Mouse (Mus musculus): Measurements from ENCODE around the gene Hells.

The Hells gene

GRCm38 (mm10) chr19:38930788-38931565, at the start of gene Hells:
TSS of gene Hells (plus strand) at chr19:38930915.
- DNase-seq (ENCODE audit: low spot score), result peak; percentile 89

- no peak for DNase-seq (ENCODE audit: low spot score)
Observed at GRCm38 (mm10) chr19:38901146-38902135, 29.3 kb upstream of the Hells start.

- no peak for DNase-seq (ENCODE audit: low spot score)
Observed at GRCm38 (mm10) chr19:38902501-38902900, 28.2 kb upstream of the Hells start.

- DNase-seq (ENCODE audit: low spot score), result no peak
Observed at GRCm38 (mm10) chr19:38913786-38914185, 16.9 kb upstream of the Hells start.

GRCm38 (mm10) chr19:38914926-38915325, 15.8 kb upstream of the Hells start:
- no peak for DNase-seq (ENCODE audit: low spot score)

- peak; percentile 41 for DNase-seq (ENCODE audit: low spot score)
Observed at GRCm38 (mm10) chr19:38915677-38916076, 15.0 kb upstream of the Hells start.

- no peak for DNase-seq (ENCODE audit: low spot score)
Observed at GRCm38 (mm10) chr19:38928481-38929158, 2.1 kb upstream of the Hells start.

- DNase-seq (ENCODE audit: low spot score), result no peak
Observed at GRCm38 (mm10) chr19:38929471-38930251, 1.1 kb upstream of the Hells start.

- no peak for DNase-seq (ENCODE audit: low spot score)
Observed at GRCm38 (mm10) chr19:38930252-38930787, 395 bp upstream of the Hells start.

GRCm38 (mm10) chr19:38931566-38931890, 813 bp downstream of the Hells start:
- DNase-seq (ENCODE audit: low spot score), result no peak

- no peak for DNase-seq (ENCODE audit: low spot score)
Observed at GRCm38 (mm10) chr19:38944590-38945307, 14.0 kb downstream of the Hells start.

- DNase-seq (ENCODE audit: low spot score), result no peak
Observed at GRCm38 (mm10) chr19:38970741-38971140, 40.0 kb downstream of the Hells start.

GRCm38 (mm10) chr19:38972581-38972980, 41.9 kb downstream of the Hells start:
- no peak for DNase-seq (ENCODE audit: low spot score)

GRCm38 (mm10) chr19:38973666-38974065, 43.0 kb downstream of the Hells start:
- peak; percentile 7 for DNase-seq (ENCODE audit: low spot score)

- no peak for DNase-seq (ENCODE audit: low spot score)
Observed at GRCm38 (mm10) chr19:38976269-38976668, 45.6 kb downstream of the Hells start.

GRCm38 (mm10) chr19:38981966-38982365, 51.3 kb downstream of the Hells start:
- peak; percentile 65 for DNase-seq (ENCODE audit: low spot score)

- DNase-seq (ENCODE audit: low spot score), result no peak
Observed at GRCm38 (mm10) chr19:38998248-38998647, 67.5 kb downstream of the Hells start.

GRCm38 (mm10) chr19:38998676-38999075, 68.0 kb downstream of the Hells start:
- DNase-seq (ENCODE audit: low spot score), result no peak

GRCm38 (mm10) chr19:39005132-39005531, 74.4 kb downstream of the Hells start:
- DNase-seq (ENCODE audit: low spot score), result no peak

GRCm38 (mm10) chr19:39006715-39007114, 76.0 kb downstream of the Hells start, which contains the start of gene Cyp2c55:
TSS of gene Cyp2c55 (plus strand) at chr19:39007019.
- no peak for DNase-seq (ENCODE audit: low spot score)

All from urinary bladder, postnatal 14 days (tissue).